Mouse (Mus musculus) R1 (cell line): ENCODE results near the gene Spaca9.
A peak's percentile ranks its signal among the peaks of the same experiment; 100 is the strongest.

Experiments used
- DNase-seq: peaks from one replicate; pipeline ENCODE4 v3.0.0-alpha.2; 2018; ENCODE audit warnings: low read depth, low spot score

Gene Spaca9

DNA sequence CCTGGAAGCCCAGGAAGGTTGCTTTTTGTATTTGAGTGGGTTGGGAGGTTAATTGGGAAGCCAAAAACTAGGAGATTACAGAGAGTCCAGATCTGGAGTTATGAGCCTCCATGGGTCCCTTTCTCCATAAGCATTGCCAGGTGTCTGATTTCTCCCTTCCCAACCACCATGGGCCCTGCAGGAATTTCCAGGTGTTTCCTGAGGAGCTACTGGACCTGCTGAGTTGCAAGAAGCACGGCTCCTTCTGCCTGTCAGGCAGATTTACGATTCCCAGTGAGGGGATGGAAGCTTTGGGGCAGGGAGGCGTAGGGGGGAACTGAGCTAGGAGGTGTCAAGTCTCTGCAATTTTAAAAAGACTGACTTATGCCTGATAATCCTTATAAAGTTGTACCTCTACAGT lies 33.7 kb downstream of the Spaca9 start:
- DNase-seq: no peak

- no peak for DNase-seq
These were observed 36.6 kb downstream of the Spaca9 start for GRCm38 (mm10) chr2:28662891-28663290.

GRCm38 (mm10) chr2:28656216-28656615 lies 43.3 kb downstream of the Spaca9 start:
- DNase-seq: peak; percentile 74

- DNase-seq: peak; percentile 75
These were observed 45.2 kb downstream of the Spaca9 start for GRCm38 (mm10) chr2:28654295-28654694.

DNA sequence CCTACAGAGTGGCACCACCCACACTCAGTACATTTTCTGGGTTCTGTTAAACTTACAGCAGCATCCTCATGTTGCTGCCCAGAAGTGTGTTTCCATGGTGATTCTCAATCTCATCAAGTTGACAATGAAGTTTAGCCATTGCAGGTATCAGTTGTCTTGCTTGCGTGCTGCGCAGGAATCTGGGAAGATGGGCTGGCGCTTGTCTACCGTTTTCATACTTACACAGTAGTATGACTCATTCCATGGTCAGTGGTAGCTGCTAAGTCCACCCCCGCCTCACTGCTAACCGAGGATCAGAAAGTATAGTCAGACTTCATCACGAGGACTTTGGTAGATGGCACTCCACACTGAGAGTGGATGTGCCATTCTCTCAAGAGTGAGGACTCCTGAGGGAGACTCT lies 46.2 kb downstream of the Spaca9 start:
- no peak for DNase-seq

GRCm38 (mm10) chr2:28650526-28650925 lies 49.0 kb downstream of the Spaca9 start:
- DNase-seq: no peak

DNA sequence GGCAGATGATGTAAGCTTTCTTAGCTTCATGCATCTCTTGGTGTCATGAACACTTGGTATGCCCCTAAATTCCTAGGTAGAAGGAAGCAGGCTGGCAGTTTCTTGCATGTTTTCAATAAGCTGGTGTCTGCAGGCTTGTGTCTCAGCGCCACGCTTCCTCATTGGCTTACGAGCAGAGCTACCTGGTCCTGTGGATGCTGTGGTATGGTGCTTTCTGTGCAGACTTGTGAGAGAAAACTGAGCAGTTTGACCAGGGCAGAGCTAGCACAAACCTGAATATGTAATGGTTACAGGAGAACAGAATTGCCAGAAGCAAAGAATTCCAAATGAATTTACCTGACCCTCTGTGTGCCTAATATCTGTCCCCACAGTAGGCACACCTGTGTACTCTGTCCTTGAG lies 56.4 kb downstream of the Spaca9 start:
- no peak for DNase-seq
